Mouse (Mus musculus): ENCODE results near the gene Cmtm4.

DNA sequence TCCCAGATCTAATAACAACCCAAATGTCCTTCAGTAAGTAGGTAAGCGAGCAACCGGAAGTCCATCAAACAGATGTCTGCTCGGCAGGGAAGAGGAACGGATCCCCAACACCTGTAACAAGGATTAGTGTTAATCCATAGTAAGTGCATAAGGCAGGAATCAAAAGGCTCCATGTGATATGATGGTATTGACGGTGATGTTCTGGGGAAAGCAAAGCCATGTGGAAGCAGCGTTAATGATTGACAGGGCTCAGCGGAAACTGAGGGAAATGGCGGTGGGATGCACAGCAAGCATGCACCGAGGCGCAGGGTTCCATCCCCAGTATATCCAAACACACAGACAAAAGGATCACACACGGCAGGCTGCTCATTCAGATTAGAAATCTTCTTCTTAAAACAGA is 21.3 kb downstream of the Cmtm4 start:
- no peak for TF ChIP-seq EP300 (IDR thresholded peaks at IDR 0.05; ENCODE audit: insufficient read depth, low read depth, low read length)
- TF ChIP-seq CTCF (IDR thresholded peaks at IDR 0.05; ENCODE audit: low read depth, low read length) = no peak
- no peak for TF ChIP-seq POLR2A (IDR thresholded peaks at IDR 0.05; ENCODE audit: insufficient read depth, low read length)
